Mouse (Mus musculus) hindbrain, embryonic 16.5 days (tissue): Measurements from ENCODE around the gene Mast4. TPM values are rescaled to one million over a fixed set of nuclear protein-coding genes. Genes with fewer than 3 reads are reported as not detected.

Source experiments
- ATAC-seq: fragments of 200-750 bp; cut with Nextera tagmentation; 2 replicates; pipeline ENCODE4 v1.8.0; 2017; ENCODE audit warnings: moderate TSS enrichment, moderate library complexity
- H3K27ac ChIP-seq: fragments of 300-500 bp; sonication (generic); 2 replicates; pipeline ENCODE4 v1.5.1; 2014; ENCODE audit warnings: low read depth, mild to moderate bottlenecking, control low read depth, low read length, moderate library complexity
- H3K27me3 ChIP-seq: fragments of 300-500 bp; sonication (generic); replicated peaks from 2 replicates; pipeline ENCODE4 v1.6.1; 2014; ENCODE audit warnings: low read length; ENCODE audit not compliant: control insufficient read depth, insufficient read depth
- H3K36me3 ChIP-seq: fragments of 300-500 bp; sonication (generic); 2 replicates; pipeline ENCODE4 v1.6.1; 2014; ENCODE audit warnings: mild to moderate bottlenecking, low read length, moderate library complexity, mixed read lengths; ENCODE audit not compliant: control insufficient read depth, insufficient read depth
- H3K4me1 ChIP-seq: fragments of 300-500 bp; sonication (generic); 2 replicates; pipeline ENCODE4 v1.6.1; 2014; ENCODE audit warnings: low read depth, low read length; ENCODE audit not compliant: control insufficient read depth, insufficient read depth
- H3K4me2 ChIP-seq: fragments of 300-500 bp; sonication (generic); 2 replicates; pipeline ENCODE4 v1.6.1; 2014; ENCODE audit warnings: mild to moderate bottlenecking, low read length, control low read depth, moderate library complexity
- H3K4me3 ChIP-seq: fragments of 300-500 bp; sonication (generic); 2 replicates; pipeline ENCODE4 v1.5.1; 2014; ENCODE audit warnings: mild to moderate bottlenecking, low read length, control low read depth, moderate library complexity
- H3K9ac ChIP-seq: fragments of 300-500 bp; sonication (generic); 2 replicates; pipeline ENCODE4 v1.6.1; 2014; ENCODE audit warnings: low read depth, mild to moderate bottlenecking, control low read depth, low read length, moderate library complexity
- H3K9me3 ChIP-seq: fragments of 300-500 bp; sonication (generic); 2 replicates; pipeline ENCODE4 v1.6.1; 2014; ENCODE audit warnings: mild to moderate bottlenecking, low read length, moderate library complexity; ENCODE audit not compliant: control insufficient read depth
- WGBS: fragments of 180-500 bp; shearing (Covaris S2); extraction: QIAGEN DNeasy Blood & Tissue Kit; methylation state at CpG from one replicate; pipeline ENCODE4 v1.1.7; 2014; 5-methylcytosine and 5-hydroxymethylcytosine counted together
- polyA plus RNA-seq: library from polyadenylated mRNA; unstranded; fragments of >200 nt; fragmentation: Nextera tagmentation; extraction: Ambion mirVana; gene quantifications from 2 replicates; pipeline ENCODE4 v1.2.1, GENCODE M21; 2015

The Mast4 gene
- polyA plus RNA-seq, 1 experiment from 2014 or later = 24.6 TPM

GRCm38 (mm10) chr13:103258106-103258505 lies 76.2 kb downstream of the Mast4 start:
- Histone ChIP-seq H3K9me3 (no peaks in the 10 kb centered on the region), H3K4me3 (no peak overlapping the region), H3K27ac (no peak overlapping the region), H3K9ac (no peak overlapping the region), H3K27me3 (no peaks in the 10 kb centered on the region), H3K4me1 (no peaks in the 10 kb centered on the region), H3K4me2 (no peak overlapping the region), H3K36me3 (no peaks in the 10 kb centered on the region)
- no peak for ATAC-seq
- WGBS = 76% methylated on average over 3 of the region's 3 CpGs

DNA sequence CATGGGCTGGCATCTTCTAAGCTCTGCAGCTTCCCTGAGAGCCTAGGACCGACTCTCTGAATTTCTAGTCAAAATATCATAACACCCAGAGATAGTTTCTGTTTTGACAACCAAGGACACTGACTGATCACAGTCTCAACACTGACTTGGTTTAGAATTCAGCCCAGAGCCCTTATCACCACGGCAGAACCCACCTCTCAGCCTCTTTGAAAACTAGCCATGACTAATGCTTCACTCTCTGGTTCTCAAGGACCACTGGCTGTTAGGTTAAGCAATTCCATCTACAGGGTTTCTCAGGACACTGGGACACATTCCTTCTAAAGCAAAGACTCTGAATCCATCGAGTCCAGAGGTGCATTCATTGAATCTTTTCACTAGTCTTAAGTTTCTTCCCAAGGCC lies 79.4 kb downstream of the Mast4 start:
- no peak overlapping the region for H3K4me2 ChIP-seq
- H3K4me3 ChIP-seq = no peak overlapping the region
- H3K9ac ChIP-seq = no peak overlapping the region
- no peak for ATAC-seq
- H3K27ac ChIP-seq = no peak overlapping the region
- H3K36me3 ChIP-seq = no peaks in the 10 kb centered on the region
- no peaks in the 10 kb centered on the region for H3K9me3 ChIP-seq
- 64% methylated on average over 3 of the region's 3 CpGs for WGBS
- no peaks in the 10 kb centered on the region for H3K4me1 ChIP-seq
- no peaks in the 10 kb centered on the region for H3K27me3 ChIP-seq

DNA sequence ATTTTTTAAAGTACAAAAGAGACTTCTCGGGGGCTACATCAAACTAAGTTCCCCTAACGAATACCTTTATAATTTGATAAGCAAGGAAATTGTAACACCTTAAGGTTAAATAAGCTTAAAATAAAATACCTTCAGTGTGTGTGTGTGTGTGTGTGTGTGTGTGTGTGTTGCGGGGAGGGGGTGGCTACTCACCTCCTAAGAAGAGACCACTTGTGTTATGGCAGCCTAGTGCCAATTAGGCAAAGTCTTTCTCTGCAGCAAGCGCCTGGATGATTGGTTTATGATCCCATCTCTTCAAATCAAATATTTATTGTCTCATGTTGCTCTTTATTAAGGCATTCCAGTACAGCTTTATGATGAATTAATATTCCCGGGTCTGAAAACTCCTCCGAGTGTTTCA lies 81.2 kb downstream of the Mast4 start:
- Histone ChIP-seq H3K9me3 (no peaks in the 10 kb centered on the region), H3K36me3 (no peaks in the 10 kb centered on the region), H3K4me2 (no peak overlapping the region), H3K27me3 (no peaks in the 10 kb centered on the region), H3K4me1 (no peaks in the 10 kb centered on the region; the same call in 1 of the 2 replicates), H3K9ac (no peak overlapping the region), H3K27ac (no peak overlapping the region), H3K4me3 (no peak overlapping the region)
- no peak for ATAC-seq
- WGBS = 70% methylated on average over 6 of the region's 6 CpGs

DNA sequence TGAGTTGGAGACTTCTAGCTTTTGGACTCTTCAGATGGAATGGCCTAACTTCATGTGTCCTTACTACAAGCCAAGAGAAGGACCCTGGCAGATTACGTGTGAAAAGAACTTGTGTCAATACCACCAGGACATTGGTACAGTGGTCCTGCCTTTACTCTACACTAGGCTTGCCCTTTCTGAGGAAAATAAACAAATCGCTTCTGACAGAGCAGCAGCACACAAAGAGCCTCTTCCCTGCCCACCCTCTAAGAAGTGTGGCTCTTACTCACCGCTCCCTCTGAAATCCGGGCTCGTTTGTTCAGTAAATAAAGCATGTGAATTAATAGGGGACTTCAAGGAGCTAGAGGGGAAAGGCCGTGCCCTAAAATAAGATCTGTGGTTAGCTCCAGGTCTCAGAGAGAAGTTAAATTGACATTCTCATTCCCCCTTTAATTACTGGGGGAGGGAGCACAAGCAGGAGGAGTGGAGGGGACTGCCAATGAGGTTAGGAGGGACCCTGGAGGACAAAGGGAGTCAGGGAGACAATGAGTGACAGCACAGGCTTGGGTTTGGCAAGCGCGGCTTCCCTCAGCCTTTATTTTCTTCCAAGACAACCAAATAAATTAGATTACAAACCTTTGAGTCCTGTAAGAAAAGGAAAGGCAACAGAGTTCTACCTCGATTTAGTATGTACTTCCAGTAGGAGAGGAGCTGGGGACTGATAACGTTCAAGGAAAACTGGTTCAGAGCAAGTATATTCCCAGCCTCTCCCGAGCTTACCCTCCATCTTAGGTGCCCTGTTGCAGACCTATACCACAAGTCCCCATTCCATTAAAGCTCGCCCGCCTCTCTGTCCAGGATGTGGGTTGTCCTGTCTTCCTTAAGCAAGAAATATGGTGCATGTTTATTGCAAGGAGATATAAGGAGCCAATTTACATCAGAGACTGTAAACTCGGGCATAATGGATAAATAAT lies 85.9 kb downstream of the Mast4 start:
- whole genome bisulfite sequencing = 27% methylated on average over 14 of the region's 14 CpGs
- H3K27ac ChIP-seq = no peak overlapping the region

DNA sequence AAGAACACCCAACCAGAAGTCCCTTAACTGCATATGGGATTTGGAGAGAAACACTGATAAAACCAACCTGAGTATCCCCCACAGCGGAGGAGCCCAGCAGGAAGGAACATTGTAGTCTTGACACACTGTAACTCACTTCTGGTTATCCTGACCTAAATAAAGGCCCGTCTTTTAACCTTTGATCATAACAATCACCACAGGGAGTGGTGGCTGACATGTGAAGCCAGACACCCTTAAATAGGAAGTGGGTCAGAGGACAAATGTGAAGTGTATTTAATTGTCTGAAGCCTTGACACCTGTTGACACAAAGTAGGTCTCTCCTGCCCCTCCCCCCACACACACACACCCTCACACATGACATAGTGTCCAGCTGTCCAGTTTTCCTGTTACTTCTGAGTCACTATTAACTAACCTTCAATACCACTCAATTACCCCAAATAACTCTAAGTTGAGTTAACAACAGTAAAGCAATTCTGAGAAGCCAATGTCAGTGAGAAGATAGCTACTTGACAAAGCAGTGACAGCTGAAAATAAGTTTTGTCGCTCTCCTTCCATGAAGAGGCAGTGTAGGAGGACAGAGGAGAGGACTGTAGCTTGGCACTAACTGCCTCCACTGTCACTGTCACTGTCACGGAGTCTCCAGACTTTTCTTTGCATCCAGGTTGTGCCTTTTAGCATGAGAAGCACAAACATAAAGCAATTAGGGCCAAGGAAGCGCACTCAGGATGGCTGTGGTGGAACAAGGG lies 87.2 kb downstream of the Mast4 start:
- H3K9ac ChIP-seq = no peak overlapping the region
- H3K27me3 ChIP-seq = no peaks in the 10 kb centered on the region
- H3K4me1 ChIP-seq = no peaks in the 10 kb centered on the region; the same call in 1 of the 2 replicates
- ATAC-seq = no peak
- WGBS = 81% methylated on average over 5 of the region's 5 CpGs
- no peak overlapping the region for H3K27ac ChIP-seq
- no peaks in the 10 kb centered on the region for H3K36me3 ChIP-seq
- H3K9me3 ChIP-seq = no peaks in the 10 kb centered on the region
- H3K4me3 ChIP-seq = no peak overlapping the region
- H3K4me2 ChIP-seq = no peak overlapping the region

More for the DNA sequence above, 85.9 kb downstream of the Mast4 start:
- Histone ChIP-seq H3K27me3 (no peaks in the 10 kb centered on the region), H3K9ac (no peak overlapping the region), H3K4me2 (no peak overlapping the region), H3K9me3 (no peaks in the 10 kb centered on the region), H3K4me3 (no peak overlapping the region), H3K36me3 (no peaks in the 10 kb centered on the region), H3K4me1 (no peaks in the 10 kb centered on the region; the same call in 1 of the 2 replicates)
- ATAC-seq = peak; percentile 79

- no peak for ATAC-seq
- WGBS = 98% methylated on average over 5 of the region's 5 CpGs
- H3K27ac ChIP-seq = no peak overlapping the region
- no peaks in the 10 kb centered on the region for H3K9me3 ChIP-seq
- H3K4me2 ChIP-seq = no peak overlapping the region
- no peak overlapping the region for H3K9ac ChIP-seq
- H3K27me3 ChIP-seq = no peaks in the 10 kb centered on the region
- no peaks in the 10 kb centered on the region; the same call in 1 of the 2 replicates for H3K4me1 ChIP-seq
- no peaks in the 10 kb centered on the region for H3K36me3 ChIP-seq
- H3K4me3 ChIP-seq = no peak overlapping the region
Measured at GRCm38 (mm10) chr13:103245431-103245830, 88.9 kb downstream of the Mast4 start.

DNA sequence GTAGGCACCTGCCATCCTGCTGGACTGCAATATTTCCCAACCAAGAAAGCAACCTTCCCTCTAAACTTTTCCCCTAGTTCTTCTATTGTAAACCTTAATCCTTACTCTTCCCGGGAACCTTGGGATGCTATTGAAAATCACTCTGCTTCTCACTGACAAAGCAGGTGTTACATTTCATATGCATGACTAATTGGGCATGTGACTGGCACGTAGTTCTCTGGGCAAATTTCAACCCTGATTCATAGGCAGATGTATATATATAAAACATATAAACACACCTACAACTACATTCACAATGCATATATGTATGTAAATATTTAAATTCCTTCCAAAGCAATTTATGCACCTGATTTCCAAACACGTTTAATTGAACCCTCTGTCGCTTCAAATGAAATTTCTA lies 90.2 kb downstream of the Mast4 start:
- H3K27me3 ChIP-seq = no peaks in the 10 kb centered on the region
- ATAC-seq = no peak
- no peak overlapping the region for H3K4me2 ChIP-seq
- no peaks in the 10 kb centered on the region for H3K36me3 ChIP-seq
- H3K4me1 ChIP-seq = no peaks in the 10 kb centered on the region; the same call in 1 of the 2 replicates
- H3K9me3 ChIP-seq = no peaks in the 10 kb centered on the region
- no peak overlapping the region for H3K27ac ChIP-seq
- 48% methylated on average over 4 of the region's 4 CpGs for WGBS
- no peak overlapping the region for H3K9ac ChIP-seq
- no peak overlapping the region for H3K4me3 ChIP-seq

- Histone ChIP-seq H3K4me2 (no peak overlapping the region), H3K27me3 (no peaks in the 10 kb centered on the region), H3K4me1 (no peaks in the 10 kb centered on the region), H3K27ac (no peak overlapping the region), H3K36me3 (no peaks in the 10 kb centered on the region), H3K4me3 (no peak overlapping the region), H3K9me3 (no peaks in the 10 kb centered on the region), H3K9ac (no peak overlapping the region)
- WGBS = 94% methylated on average over 4 of the region's 4 CpGs
- no peak for ATAC-seq
Measured at GRCm38 (mm10) chr13:103241092-103241491, 93.2 kb downstream of the Mast4 start.

DNA sequence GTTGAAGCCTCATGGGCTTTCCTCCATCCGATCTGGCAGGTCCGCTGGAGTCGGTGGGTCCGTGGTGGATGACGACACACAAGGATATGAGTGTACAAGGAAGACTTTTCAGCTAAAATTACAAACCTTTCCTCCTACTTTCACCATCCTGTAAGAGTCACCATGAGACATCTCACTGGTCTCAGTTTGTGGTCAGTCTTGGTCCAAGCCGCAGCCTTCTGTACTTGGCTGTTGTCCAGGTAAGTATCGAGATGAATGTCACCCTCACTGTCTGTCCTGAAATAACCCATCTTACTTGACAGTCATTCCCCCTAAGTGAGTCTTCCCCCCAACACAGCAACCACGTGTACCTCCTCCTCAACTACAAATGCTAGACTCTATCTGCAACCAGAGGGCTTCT lies 94.6 kb downstream of the Mast4 start:
- Histone ChIP-seq H3K27me3 (no peaks in the 10 kb centered on the region), H3K9me3 (no peaks in the 10 kb centered on the region), H3K4me2 (no peak overlapping the region), H3K4me1 (no peaks in the 10 kb centered on the region), H3K27ac (no peak overlapping the region), H3K4me3 (no peak overlapping the region), H3K36me3 (no peaks in the 10 kb centered on the region), H3K9ac (no peak overlapping the region)
- no peak for ATAC-seq
- WGBS = 92% methylated on average over 8 of the region's 8 CpGs
